Mouse (Mus musculus) intestine, embryonic 14.5 days (tissue): ENCODE measurements around the gene Bicra. TPM values are rescaled to one million over a fixed set of nuclear protein-coding genes. Genes with fewer than 3 reads are reported as not detected.

Experiments used
- ATAC-seq: fragments of 200-750 bp; cut with Nextera tagmentation; replicated peaks from 2 replicates; pipeline ENCODE4 v1.8.0; 2017; ENCODE audit warnings: low read depth, moderate number of reproducible peaks, moderate TSS enrichment, moderate library complexity; ENCODE audit not compliant: low FRiP score, low TSS enrichment
- DNase-seq: peaks from one replicate; pipeline ENCODE4 v3.0.0-alpha.2; 2018; ENCODE audit warnings: low spot score
- H3K27ac ChIP-seq: fragments of 300-500 bp; sonication (generic); 2 replicates; pipeline ENCODE4 v1.5.1; 2014; ENCODE audit warnings: low read depth, mild to moderate bottlenecking, control low read depth
- H3K27me3 ChIP-seq: fragments of 300-500 bp; sonication (generic); replicated peaks from 2 replicates; pipeline ENCODE4 v1.6.1; 2014; ENCODE audit warnings: low read length, control low read depth; ENCODE audit not compliant: control insufficient read depth, insufficient read depth
- H3K36me3 ChIP-seq: fragments of 300-500 bp; sonication (generic); 2 replicates; pipeline ENCODE4 v1.6.1; 2014; ENCODE audit warnings: low read length, control low read depth; ENCODE audit not compliant: control insufficient read depth, insufficient read depth
- H3K4me1 ChIP-seq: fragments of 300-500 bp; sonication (generic); replicated peaks from 2 replicates; pipeline ENCODE4 v1.6.1; 2014; ENCODE audit warnings: low read length, control low read depth, mixed read lengths; ENCODE audit not compliant: control insufficient read depth, insufficient read depth
- H3K4me2 ChIP-seq: fragments of 300-500 bp; sonication (generic); 2 replicates; pipeline ENCODE4 v1.6.1; 2014; ENCODE audit warnings: low read length
- H3K4me3 ChIP-seq: fragments of 300-500 bp; sonication (generic); 2 replicates; pipeline ENCODE4 v1.5.1; 2014; ENCODE audit warnings: low read depth, low read length, control low read depth, mixed read lengths
- H3K9ac ChIP-seq: fragments of 300-500 bp; sonication (generic); 2 replicates; pipeline ENCODE4 v1.6.1; 2014; ENCODE audit warnings: mild to moderate bottlenecking, low read length
- H3K9me3 ChIP-seq: fragments of 300-500 bp; sonication (generic); 2 replicates; pipeline ENCODE4 v1.6.1; 2016; ENCODE audit warnings: low read length, control low read depth; ENCODE audit not compliant: control insufficient read depth
- whole genome bisulfite sequencing: fragments of 180-500 bp; shearing (Covaris S2); extraction: QIAGEN DNeasy Blood & Tissue Kit; methylation state at CpG from one replicate; pipeline ENCODE4 v1.1.7; 2014; 5-methylcytosine and 5-hydroxymethylcytosine counted together
- polyA plus RNA-seq: library from polyadenylated mRNA; unstranded; fragments of >200 nt; fragmentation: Nextera tagmentation; extraction: Ambion mirVana; gene quantifications from 2 replicates; pipeline ENCODE4 v1.2.1, GENCODE M21; 2014

Bicra gene
- polyA plus RNA-seq: 6.8 and 7.4 TPM in 2 replicates

DNA sequence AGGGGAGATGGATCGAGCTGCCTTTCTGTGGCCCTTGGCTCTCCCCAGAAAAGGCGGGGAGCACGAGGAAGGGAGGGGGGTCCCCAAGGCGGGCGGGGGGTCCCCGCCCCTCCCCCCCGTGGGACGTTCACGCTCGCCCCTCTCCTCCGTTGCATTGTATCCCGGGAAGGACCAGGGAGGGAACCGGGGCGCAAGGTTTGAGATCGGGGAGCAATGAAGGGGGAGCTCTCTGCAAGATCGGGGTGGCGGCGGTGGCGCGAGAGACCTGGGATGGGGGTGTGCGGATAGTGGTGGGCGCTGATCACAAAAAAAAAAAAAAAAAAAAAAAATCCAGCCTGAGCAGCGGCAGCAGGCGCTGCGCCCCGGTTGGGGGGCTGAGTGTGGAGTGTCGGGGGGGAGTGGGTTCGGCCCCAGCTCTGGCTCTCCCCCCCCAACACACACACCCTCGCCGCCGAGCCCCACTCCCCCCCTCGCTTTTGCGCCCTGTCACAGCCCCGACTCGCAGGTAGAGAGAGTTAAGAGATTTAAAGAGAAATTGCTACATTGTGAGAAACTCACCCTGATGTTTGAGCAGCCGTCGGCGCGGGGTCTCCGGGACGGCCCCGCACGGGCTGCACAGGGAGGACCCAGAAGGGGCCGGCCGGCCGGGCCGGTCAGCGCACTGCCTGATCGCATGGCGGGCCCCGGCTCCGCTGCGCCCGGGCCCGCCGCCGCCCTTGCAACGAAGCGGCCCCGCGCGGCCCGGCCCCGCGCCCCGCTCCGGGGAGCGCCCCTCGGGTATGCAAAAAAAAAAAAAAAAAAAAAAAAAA lies at the start of gene Bicra:
Bicra (minus strand) TSS at position 584 of the 809 bp plus-strand sequence.
- peak; percentile 88 for DNase-seq
- Histone ChIP-seq H3K4me1 (peaks cover 32% of the 10 kb centered on the region), H3K9me3 (no peaks in the 10 kb centered on the region), H3K36me3 (peaks cover 5% of the 10 kb centered on the region; the same call in 1 of the 2 replicates), H3K27ac (peak within 1 kb of the TSS; percentile 98), H3K27me3 (no peaks in the 10 kb centered on the region), H3K4me3 (peak within 1 kb of the TSS; percentile 95), H3K9ac (peak within 1 kb of the TSS; percentile 99), H3K4me2 (peak within 1 kb of the TSS; percentile 89)
- peak; percentile 79 for ATAC-seq
- under 1% methylated on average over 64 of the region's 69 CpGs for WGBS

GRCm38 (mm10) chr7:16094592-16094991 lies 46.9 kb upstream of the Bicra start:
- Histone ChIP-seq H3K9ac (no peak overlapping the region), H3K4me2 (no peak overlapping the region), H3K27ac (no peak overlapping the region), H3K4me3 (no peak overlapping the region), H3K36me3 (no peaks in the 10 kb centered on the region), H3K9me3 (no peaks in the 10 kb centered on the region), H3K4me1 (peaks cover 9% of the 10 kb centered on the region), H3K27me3 (no peaks in the 10 kb centered on the region)
- no peak for ATAC-seq
- WGBS: 73% methylated on average over 3 of the region's 3 CpGs
- no peak for DNase-seq

DNA sequence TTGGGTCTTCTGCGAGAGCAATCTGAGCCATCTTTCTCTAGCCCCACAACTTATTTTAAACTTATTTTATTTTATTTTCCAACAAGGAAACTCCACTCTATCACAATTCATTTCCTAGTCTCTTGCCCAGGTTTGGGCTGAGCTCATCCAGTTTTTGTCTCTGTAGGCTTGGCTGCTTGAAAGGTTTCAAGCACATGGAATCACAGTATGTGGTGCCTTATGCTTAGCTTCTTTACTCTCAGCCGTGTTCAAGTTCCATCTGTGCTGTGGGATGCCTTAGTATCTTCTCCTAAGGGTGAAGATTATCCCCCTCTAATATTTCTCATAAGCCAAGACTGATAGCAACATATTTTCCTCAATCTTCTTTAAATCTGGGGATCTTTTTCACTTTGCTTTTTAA lies 39.9 kb upstream of the Bicra start:
- WGBS: 76% methylated on average over 2 of the region's 2 CpGs
- H3K9me3 ChIP-seq: 0 out of 2 replicates have a peak, but pooled peaks cover 2% of the 10 kb centered on the region
- no peak overlapping the region for H3K9ac ChIP-seq
- no peak for DNase-seq
- ATAC-seq: no peak
- H3K4me1 ChIP-seq: no peaks in the 10 kb centered on the region
- H3K36me3 ChIP-seq: no peaks in the 10 kb centered on the region
- H3K27me3 ChIP-seq: no peaks in the 10 kb centered on the region
- no peak overlapping the region for H3K4me2 ChIP-seq
- no peak overlapping the region for H3K4me3 ChIP-seq
- H3K27ac ChIP-seq: no peak overlapping the region

DNA sequence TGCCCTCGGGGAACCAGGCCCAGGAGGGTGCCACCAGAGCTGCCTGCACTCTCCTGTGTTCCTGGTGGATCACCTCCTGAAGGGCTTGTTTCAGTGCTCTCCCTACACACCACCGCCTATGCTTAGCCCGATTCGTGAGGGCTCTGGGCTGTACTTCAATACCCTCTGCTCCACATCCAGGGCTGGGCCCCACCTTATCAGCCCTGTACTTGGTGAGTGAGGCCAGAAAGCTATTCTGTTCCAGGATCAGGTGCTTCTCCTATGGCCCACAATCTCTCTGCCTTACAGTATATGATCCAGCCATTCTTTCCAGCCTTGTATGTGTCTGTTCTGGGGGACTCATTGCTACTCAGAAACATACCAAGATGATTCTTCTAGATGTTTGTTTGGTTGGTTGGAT lies 35.6 kb upstream of the Bicra start:
- Histone ChIP-seq H3K4me3 (no peak overlapping the region), H3K4me2 (no peak overlapping the region), H3K9me3 (0 out of 2 replicates have a peak, but pooled peaks cover 2% of the 10 kb centered on the region), H3K9ac (no peak overlapping the region), H3K27me3 (no peaks in the 10 kb centered on the region), H3K36me3 (no peaks in the 10 kb centered on the region), H3K4me1 (no peaks in the 10 kb centered on the region), H3K27ac (no peak overlapping the region)
- no peak for DNase-seq
- 62% methylated on average over 4 of the region's 4 CpGs for WGBS
- ATAC-seq: no peak

DNA sequence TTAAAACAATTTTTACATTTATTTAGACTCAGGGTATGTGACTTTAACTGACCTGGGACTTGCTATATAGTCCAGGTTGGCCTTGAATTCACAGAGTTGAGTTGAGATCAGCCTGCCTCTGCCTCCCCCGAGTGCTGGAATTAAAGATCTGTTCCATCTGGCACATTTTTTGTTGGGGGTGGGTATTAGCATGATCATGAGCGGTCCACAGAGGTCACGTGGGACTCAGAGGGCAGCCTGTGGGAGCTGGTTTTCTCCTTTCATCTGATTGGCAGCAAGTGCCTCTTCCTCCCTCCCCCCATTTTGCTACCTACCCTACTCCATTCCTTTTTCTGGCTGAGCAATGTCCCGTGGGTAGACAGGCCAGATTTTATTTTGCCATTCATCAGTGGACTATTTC lies 32.9 kb upstream of the Bicra start:
- Histone ChIP-seq H3K4me3 (no peak overlapping the region), H3K9ac (no peak overlapping the region), H3K27ac (no peak overlapping the region), H3K4me2 (no peak overlapping the region), H3K4me1 (no peaks in the 10 kb centered on the region), H3K27me3 (no peaks in the 10 kb centered on the region), H3K9me3 (no peaks in the 10 kb centered on the region), H3K36me3 (no peaks in the 10 kb centered on the region)
- WGBS: 68% methylated on average over 4 of the region's 4 CpGs
- no peak for DNase-seq
- no peak for ATAC-seq

DNA sequence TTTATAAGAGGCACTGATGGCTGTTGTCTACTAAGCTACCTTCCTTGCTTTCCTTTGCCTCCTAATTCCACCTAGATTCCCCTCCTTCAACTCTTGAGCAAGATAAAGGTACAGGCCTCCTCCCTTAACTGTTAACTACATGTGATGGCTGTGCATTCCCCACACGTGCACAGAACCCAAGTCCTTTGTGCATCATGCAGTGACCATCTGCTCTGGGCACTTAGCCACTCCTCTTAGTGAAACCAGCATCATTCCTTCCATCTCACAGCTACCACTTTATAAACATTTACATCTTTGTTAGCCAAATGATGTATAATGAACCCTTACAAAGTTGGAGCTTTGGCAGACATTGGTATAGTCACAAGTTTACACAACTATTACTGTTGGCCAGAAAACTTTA lies 32.2 kb upstream of the Bicra start:
- no peaks in the 10 kb centered on the region for H3K9me3 ChIP-seq
- no peaks in the 10 kb centered on the region for H3K27me3 ChIP-seq
- no peak overlapping the region for H3K4me2 ChIP-seq
- H3K27ac ChIP-seq: no peak overlapping the region
- 56% methylated on average over 1 of the region's 1 CpGs for WGBS
- no peak overlapping the region for H3K4me3 ChIP-seq
- H3K36me3 ChIP-seq: no peaks in the 10 kb centered on the region
- ATAC-seq: no peak
- no peak for DNase-seq
- H3K4me1 ChIP-seq: no peaks in the 10 kb centered on the region
- H3K9ac ChIP-seq: no peak overlapping the region

DNA sequence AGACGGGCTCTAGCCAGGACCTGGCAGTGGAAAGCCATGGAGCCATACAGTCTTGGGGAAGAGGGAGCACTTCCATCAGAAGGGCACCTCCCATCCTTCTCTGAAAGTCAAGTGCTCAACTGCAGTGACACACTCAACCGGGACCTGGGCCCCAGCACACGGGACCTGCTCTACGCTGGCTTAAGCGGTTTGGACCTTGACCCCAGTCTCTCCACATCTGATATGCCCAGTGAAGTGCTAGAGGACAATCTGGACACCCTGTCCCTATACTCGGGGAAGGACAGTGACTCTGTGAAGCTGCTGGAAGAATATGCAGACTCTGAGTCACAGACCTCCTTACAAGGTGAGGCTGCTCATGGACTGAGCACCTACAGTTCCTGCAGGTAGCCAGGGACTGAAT lies 24.2 kb upstream of the Bicra start:
- Histone ChIP-seq H3K27ac (no peak overlapping the region), H3K27me3 (no peaks in the 10 kb centered on the region), H3K36me3 (no peaks in the 10 kb centered on the region), H3K9me3 (no peaks in the 10 kb centered on the region), H3K4me2 (no peak overlapping the region), H3K4me1 (no peaks in the 10 kb centered on the region), H3K4me3 (no peak overlapping the region), H3K9ac (no peak overlapping the region)
- ATAC-seq (0 out of 2 replicates have a peak, but pooled peaks have one; percentile 32), DNase-seq (no peak)
- 76% methylated on average over 6 of the region's 6 CpGs for WGBS

DNA sequence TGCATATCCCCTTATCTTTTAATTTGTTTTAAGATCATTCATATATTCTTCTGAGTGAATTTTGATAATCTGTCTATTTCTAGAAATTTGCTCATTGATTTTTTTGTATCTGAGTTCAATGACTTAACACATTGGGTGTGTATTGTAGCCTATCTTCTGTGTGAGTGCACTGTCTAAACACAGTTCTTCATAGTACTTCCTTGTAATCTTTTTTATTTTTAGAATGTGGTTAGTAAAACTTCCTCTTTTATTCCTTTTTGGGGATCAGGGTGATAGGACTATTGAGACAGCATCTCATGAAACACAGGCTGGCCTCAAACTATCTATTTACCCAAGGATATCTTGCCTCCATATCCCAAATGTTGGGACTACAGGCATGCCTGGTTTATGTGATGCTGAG lies 23.1 kb upstream of the Bicra start:
- DNase-seq: no peak
- no peak for ATAC-seq
- no peak overlapping the region for H3K4me3 ChIP-seq
- H3K9me3 ChIP-seq: no peaks in the 10 kb centered on the region
- no peaks in the 10 kb centered on the region for H3K36me3 ChIP-seq
- H3K27ac ChIP-seq: no peak overlapping the region
- H3K9ac ChIP-seq: no peak overlapping the region
- no peaks in the 10 kb centered on the region for H3K4me1 ChIP-seq
- no peak overlapping the region for H3K4me2 ChIP-seq
- no peaks in the 10 kb centered on the region for H3K27me3 ChIP-seq

GRCm38 (mm10) chr7:16063490-16063889 lies 15.8 kb upstream of the Bicra start:
- Histone ChIP-seq H3K27me3 (peaks cover 27% of the 10 kb centered on the region), H3K9ac (no peak overlapping the region), H3K4me3 (no peak overlapping the region), H3K27ac (no peak overlapping the region), H3K4me2 (no peak overlapping the region), H3K36me3 (no peaks in the 10 kb centered on the region), H3K9me3 (peaks cover 14% of the 10 kb centered on the region), H3K4me1 (no peaks in the 10 kb centered on the region)
- WGBS: 37% methylated on average over 4 of the region's 4 CpGs
- no peak for ATAC-seq
- no peak for DNase-seq
